Mouse (Mus musculus) liver, adult 2 months (tissue): ENCODE measurements around the gene Gm45021. TPM values are rescaled to one million over a fixed set of nuclear protein-coding genes. Genes with fewer than 3 reads are reported as not detected.

ENCODE experiments used
- DNase-seq: peaks from one replicate; pipeline ENCODE4 v3.0.0-alpha.2; 2011; ENCODE audit warnings: low read depth, low spot score; ENCODE audit errors: extremely low read depth
- H3K27ac ChIP-seq: fragments of 200-500 bp; replicated peaks from 2 replicates; pipeline ENCODE4 v1.5.1; 2012; ENCODE audit warnings: low read depth, mild to moderate bottlenecking, control low read depth, inconsistent platforms, low read length; ENCODE audit not compliant: insufficient read depth
- H3K27me3 ChIP-seq: fragments of 200-500 bp; 2 replicates; pipeline ENCODE4 v1.6.1; 2012; ENCODE audit warnings: mild to moderate bottlenecking, moderate library complexity, low read length, inconsistent platforms; ENCODE audit not compliant: control insufficient read depth, insufficient read depth
- H3K36me3 ChIP-seq: fragments of 200-500 bp; 2 replicates; pipeline ENCODE4 v1.6.1; 2012; ENCODE audit warnings: low read length, inconsistent platforms; ENCODE audit not compliant: control insufficient read depth, insufficient read depth
- H3K4me1 ChIP-seq: fragments of 200-500 bp; 2 replicates; pipeline ENCODE4 v1.6.1; 2011; ENCODE audit warnings: low read length; ENCODE audit not compliant: control insufficient read depth, insufficient read depth
- H3K4me3 ChIP-seq: fragments of 200-500 bp; 2 replicates; pipeline ENCODE4 v1.5.1; 2011; ENCODE audit warnings: low read depth, mild to moderate bottlenecking, control low read depth, low read length, moderate library complexity; ENCODE audit not compliant: insufficient read depth
- H3K79me2 ChIP-seq: fragments of 200-500 bp; 2 replicates; pipeline ENCODE4 v1.6.1; 2012; ENCODE audit warnings: inconsistent platforms, mild to moderate bottlenecking, low read length, moderate library complexity; ENCODE audit not compliant: control insufficient read depth, insufficient read depth
- H3K9ac ChIP-seq: fragments of 200-500 bp; 2 replicates; pipeline ENCODE4 v1.6.1; 2012; ENCODE audit warnings: low read depth, mild to moderate bottlenecking, control low read depth, inconsistent platforms, low read length
- CTCF ChIP-seq: fragments of 200-500 bp; IDR thresholded peaks from 2 replicates; pipeline ENCODE4 v1.5.1; 2011; ENCODE audit warnings: low read depth, low read length, control low read depth
- POLR2A ChIP-seq: fragments of 200-500 bp; IDR thresholded peaks from 2 replicates; pipeline ENCODE4 v1.6.1; 2011; ENCODE audit warnings: low read length, control low read depth; ENCODE audit not compliant: insufficient read depth; ENCODE audit errors: extremely low read depth
- WGBS: fragments of 180-500 bp; shearing (Covaris S2); methylation state at CpG from one replicate; pipeline ENCODE4 v1.1.7; 2018; 5-methylcytosine and 5-hydroxymethylcytosine counted together
- polyA plus RNA-seq: library from polyadenylated mRNA; depleted of rRNA; stranded (reverse); fragments of >200 nt; gene quantifications from 2 replicates; pipeline ENCODE4 v1.2.3, GENCODE M21; 2012; rRNA removed
- total RNA-seq: library from RNA; depleted of rRNA; stranded (reverse); fragments of >200 nt; gene quantifications from 2 replicates; pipeline ENCODE4 v1.2.3, GENCODE M21; 2014; rRNA removed

The Gm45021 gene
- total RNA-seq = not detected in 2 replicates
- not detected in 2 replicates for polyA plus RNA-seq

DNA sequence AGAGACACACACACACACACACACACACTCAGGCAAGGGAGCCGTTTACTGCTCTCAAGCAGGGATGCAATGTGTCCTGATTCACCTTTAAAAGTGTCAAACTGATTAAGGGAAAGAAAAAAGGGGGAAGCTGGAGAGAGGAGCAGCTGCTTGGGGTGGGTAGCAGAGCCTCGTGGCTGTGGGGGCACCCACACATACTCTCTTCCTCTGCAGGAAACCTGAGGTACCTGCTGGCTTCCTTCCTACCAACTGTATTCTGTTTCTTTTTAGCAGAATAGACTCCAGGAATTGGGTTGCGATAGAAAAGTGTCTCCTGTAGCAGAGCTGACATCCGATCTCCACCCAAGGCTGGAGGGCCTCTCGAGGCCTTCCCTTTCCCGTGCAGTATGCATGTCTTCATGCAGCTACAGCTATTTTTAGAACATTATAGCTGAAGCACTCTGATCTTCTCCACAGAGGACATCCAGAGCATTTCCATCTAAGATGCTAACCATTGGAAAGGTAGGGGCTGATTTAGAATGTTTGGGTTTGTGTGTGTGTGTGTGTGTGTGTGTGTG lies at the start of gene Gm45021:
Gm45021 (plus strand) TSS at position 417 of the 557 bp plus-strand sequence.
- Histone ChIP-seq H3K79me2 (peaks cover 4% of the 10 kb centered on the region; the same call in 1 of the 2 replicates), H3K27ac (no peak within 1 kb of the TSS), H3K27me3 (no peaks in the 10 kb centered on the region), H3K36me3 (no peaks in the 10 kb centered on the region), H3K4me3 (no peak within 1 kb of the TSS), H3K9ac (no peak within 1 kb of the TSS), H3K4me1 (peaks cover 15% of the 10 kb centered on the region)
- no peak for DNase-seq
- TF ChIP-seq POLR2A (no peak), CTCF (no peak)
- WGBS = 72% methylated on average over 6 of the region's 6 CpGs

- Histone ChIP-seq H3K4me1 (peaks cover 25% of the 10 kb centered on the region), H3K79me2 (no peaks in the 10 kb centered on the region), H3K27ac (no peak overlapping the region), H3K27me3 (no peaks in the 10 kb centered on the region), H3K4me3 (no peak overlapping the region), H3K36me3 (no peaks in the 10 kb centered on the region), H3K9ac (no peak overlapping the region)
- no peak for DNase-seq
- WGBS = 85% methylated on average over 5 of the region's 5 CpGs
- TF ChIP-seq POLR2A = no peak
- TF ChIP-seq CTCF = no peak
These were observed 49.5 kb upstream of the Gm45021 start for GRCm38 (mm10) chr6:48539860-48540259.

DNA sequence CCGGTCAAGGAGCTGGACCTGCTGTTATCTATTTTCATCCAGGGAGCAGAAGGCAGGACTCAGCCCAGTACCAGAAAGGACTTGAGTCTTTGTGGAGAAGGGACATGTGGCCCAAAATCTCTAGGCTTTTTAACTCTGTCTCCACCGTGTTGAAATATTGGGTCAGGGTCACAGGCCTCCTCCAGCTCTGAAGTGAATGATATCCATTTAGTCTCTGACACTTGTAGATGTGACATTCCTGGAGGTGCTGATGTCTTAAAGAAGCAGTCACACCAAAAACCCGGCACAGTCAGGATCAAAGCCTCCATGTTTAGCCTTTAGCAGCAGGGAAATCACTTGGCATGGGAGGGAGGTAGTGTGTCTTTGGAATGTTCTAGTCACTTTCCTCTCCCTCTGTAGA lies 48.7 kb upstream of the Gm45021 start:
- WGBS = 81% methylated on average over 3 of the region's 3 CpGs
- no peak for TF ChIP-seq POLR2A
- no peak for TF ChIP-seq CTCF

GRCm38 (mm10) chr6:48541560-48542450 lies 47.6 kb upstream of the Gm45021 start:
- no peak overlapping the region for H3K4me3 ChIP-seq
- H3K4me1 ChIP-seq = peaks cover 35% of the 10 kb centered on the region
- H3K36me3 ChIP-seq = no peaks in the 10 kb centered on the region
- no peaks in the 10 kb centered on the region for H3K79me2 ChIP-seq
- DNase-seq = peak; percentile 83
- WGBS = 16% methylated on average over 7 of the region's 7 CpGs
- no peak overlapping the region for H3K9ac ChIP-seq
- no peaks in the 10 kb centered on the region for H3K27me3 ChIP-seq
- TF ChIP-seq CTCF = no peak
- TF ChIP-seq POLR2A = no peak
- H3K27ac ChIP-seq = peak overlapping the region; percentile 83

More for the DNA sequence above, 48.7 kb upstream of the Gm45021 start:
- H3K79me2 ChIP-seq = no peaks in the 10 kb centered on the region
- peaks cover 27% of the 10 kb centered on the region for H3K4me1 ChIP-seq
- H3K4me3 ChIP-seq = no peak overlapping the region
- no peak overlapping the region for H3K9ac ChIP-seq
- H3K27ac ChIP-seq = no peak overlapping the region
- no peaks in the 10 kb centered on the region for H3K36me3 ChIP-seq
- DNase-seq = no peak
- H3K27me3 ChIP-seq = no peaks in the 10 kb centered on the region

DNA sequence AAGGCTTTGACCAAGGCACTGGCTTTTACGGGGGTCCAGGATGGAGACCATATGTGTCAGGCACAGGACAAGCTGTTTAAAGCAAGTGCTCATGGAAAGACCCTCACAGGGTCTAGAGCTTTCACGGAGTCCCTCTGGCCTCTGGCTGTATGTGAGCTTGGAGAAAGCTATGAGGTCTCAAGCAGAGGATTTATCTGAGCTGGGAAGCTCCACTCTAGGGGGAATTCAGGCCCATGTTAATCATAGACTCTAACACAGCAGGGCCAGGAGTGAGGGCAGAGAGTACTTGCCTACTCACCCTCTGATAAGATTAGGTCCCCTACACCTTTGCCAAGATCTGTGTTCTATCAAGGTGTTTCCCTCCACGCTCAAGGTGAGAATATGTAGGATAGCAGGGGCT lies 46.8 kb upstream of the Gm45021 start:
- Histone ChIP-seq H3K79me2 (no peaks in the 10 kb centered on the region), H3K36me3 (no peaks in the 10 kb centered on the region), H3K9ac (no peak overlapping the region), H3K27ac (peak overlapping the region; percentile 37; the same call in 1 of the 2 replicates), H3K4me1 (peaks cover 41% of the 10 kb centered on the region), H3K27me3 (no peaks in the 10 kb centered on the region), H3K4me3 (no peak overlapping the region)
- no peak for DNase-seq
- no peak for TF ChIP-seq POLR2A
- TF ChIP-seq CTCF = no peak
- 85% methylated on average over 3 of the region's 3 CpGs for WGBS

DNA sequence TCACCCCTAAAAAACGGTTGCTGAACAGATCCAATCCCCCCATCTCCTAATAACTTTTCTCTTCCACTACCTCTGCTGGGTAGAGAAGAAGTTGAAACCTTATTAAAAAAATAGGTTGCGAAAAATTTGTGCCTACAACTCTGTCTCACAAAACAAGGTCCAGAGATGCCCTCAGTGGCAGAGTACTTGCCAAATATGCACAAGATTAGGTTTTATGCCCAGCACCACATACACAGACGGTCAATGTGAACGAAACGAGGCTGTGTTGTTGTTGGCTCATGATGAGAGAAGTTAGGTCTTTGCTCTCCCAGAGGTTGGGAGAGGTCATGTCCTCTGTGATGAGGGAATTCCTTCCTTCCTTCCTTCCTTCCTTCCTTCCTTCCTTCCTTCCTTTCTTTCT lies 44.2 kb upstream of the Gm45021 start:
- 20% methylated on average over 5 of the region's 5 CpGs for WGBS

More for the DNA sequence above, 44.2 kb upstream of the Gm45021 start:
- no peak overlapping the region for H3K4me3 ChIP-seq
- no peak overlapping the region for H3K9ac ChIP-seq
- H3K79me2 ChIP-seq = no peaks in the 10 kb centered on the region
- peak; percentile 92 for DNase-seq
- H3K4me1 ChIP-seq = peaks cover 52% of the 10 kb centered on the region
- H3K36me3 ChIP-seq = no peaks in the 10 kb centered on the region
- H3K27ac ChIP-seq = peak overlapping the region; percentile 22; the same call in 1 of the 2 replicates
- no peaks in the 10 kb centered on the region for H3K27me3 ChIP-seq
- no peak for TF ChIP-seq CTCF
- TF ChIP-seq POLR2A = no peak
